Mouse (Mus musculus): ENCODE measurements at regions not wholly inside any gene's neighbourhood (a gene's known extent, or its start where the extent isn't known, plus 50 kb on each side); places are given as distances from the start of the nearest gene placed in this dataset.

GRCm38 (mm10) chr5:77499949-77500460 lies 92.2 kb upstream of the Igfbp7 start:
- intact Hi-C loops (cut with DNase I) = no loop called here
- no peak for DNase-seq

GRCm38 (mm10) chr5:77494601-77495000 lies 86.8 kb upstream of the Igfbp7 start:
- intact Hi-C loops (cut with DNase I) = no loop called here
- peak; percentile 54 for DNase-seq

DNA sequence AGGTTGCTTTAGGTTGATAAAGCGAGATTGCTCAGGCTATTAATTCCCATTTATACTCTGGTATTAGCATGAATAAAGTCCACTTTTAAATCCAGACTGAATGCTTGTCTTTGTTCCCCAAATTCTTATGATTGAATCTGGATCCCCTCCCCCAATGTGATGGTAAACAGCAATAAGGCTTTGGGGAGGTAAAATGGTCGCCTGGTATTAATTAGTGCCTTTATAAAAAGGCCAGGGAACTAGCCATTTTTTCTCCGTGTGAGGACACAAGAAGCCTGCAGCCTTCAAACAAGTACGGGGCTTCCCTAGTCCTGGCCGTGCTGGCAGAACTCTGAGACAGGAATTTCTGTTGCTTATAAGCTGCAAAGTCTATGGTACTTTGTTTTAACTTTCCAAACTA lies 81.1 kb upstream of the Igfbp7 start:
- no peak for DNase-seq
- intact Hi-C loops (cut with DNase I) = no loop called here

GRCm38 (mm10) chr5:77487837-77488827 lies 80.3 kb upstream of the Igfbp7 start:
- intact Hi-C loops (cut with DNase I) = no loop called here
- DNase-seq = no peak

GRCm38 (mm10) chr5:77483053-77483717 lies 75.3 kb upstream of the Igfbp7 start:
- no peak for DNase-seq
- intact Hi-C loops (cut with DNase I) = no loop called here

- intact Hi-C loops (cut with DNase I) = no loop called here
- DNase-seq = no peak
These were observed 74.0 kb upstream of the Igfbp7 start for GRCm38 (mm10) chr5:77481811-77482210.

DNA sequence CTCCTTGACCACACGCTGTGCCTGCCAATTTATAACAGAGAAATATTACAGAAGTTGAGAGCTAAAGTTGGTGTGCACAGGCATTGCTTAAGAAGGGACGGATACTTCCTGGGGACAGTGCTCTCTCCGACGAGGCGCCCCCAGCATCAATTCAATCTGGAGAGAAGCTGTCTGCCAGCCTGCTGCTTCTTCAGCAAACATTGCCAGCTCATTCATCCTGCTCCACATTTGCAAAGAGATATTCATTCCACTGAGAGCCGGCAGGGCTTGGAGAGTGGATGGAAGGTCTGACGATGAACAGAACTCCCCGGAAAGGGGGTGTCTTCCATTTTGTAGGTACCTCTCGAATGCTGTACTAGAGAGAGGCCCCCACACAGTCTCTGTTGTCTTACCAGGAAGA lies 70.0 kb upstream of the Igfbp7 start:
- intact Hi-C loops (cut with DNase I) = no loop called here

DNA sequence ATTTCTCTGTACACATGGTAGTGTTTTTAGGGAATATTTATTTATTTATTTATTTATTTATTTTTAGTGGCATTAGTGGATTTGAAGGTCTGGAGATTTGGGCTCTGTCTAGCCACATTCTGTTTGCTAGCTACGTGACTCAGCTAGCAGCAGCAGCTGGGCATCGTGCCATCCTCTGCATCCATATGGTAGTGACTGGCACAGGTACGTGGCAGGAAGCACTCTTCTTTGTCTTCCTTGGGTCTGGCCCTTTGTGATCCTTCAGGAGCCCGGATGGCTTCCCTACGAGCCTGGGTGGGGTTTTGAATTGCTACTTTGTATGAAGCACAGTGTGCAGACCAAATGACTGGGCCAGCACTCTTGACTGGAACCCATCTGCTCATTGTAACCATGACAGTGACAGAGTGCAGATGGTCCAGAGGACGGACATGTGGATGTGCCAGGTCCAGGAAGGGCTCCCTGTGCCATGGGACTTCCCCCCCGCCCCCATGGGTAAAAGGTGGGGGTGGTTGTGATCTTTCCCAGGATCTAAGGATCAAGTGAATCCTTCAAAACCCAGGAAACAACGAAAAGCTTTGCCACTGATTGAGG lies 66.2 kb upstream of the Igfbp7 start:
- DNase-seq = peak; percentile 71
- intact Hi-C loops (cut with DNase I) = no loop called here

More for the DNA sequence above, 70.0 kb upstream of the Igfbp7 start:
- peak; percentile 30 for DNase-seq

DNA sequence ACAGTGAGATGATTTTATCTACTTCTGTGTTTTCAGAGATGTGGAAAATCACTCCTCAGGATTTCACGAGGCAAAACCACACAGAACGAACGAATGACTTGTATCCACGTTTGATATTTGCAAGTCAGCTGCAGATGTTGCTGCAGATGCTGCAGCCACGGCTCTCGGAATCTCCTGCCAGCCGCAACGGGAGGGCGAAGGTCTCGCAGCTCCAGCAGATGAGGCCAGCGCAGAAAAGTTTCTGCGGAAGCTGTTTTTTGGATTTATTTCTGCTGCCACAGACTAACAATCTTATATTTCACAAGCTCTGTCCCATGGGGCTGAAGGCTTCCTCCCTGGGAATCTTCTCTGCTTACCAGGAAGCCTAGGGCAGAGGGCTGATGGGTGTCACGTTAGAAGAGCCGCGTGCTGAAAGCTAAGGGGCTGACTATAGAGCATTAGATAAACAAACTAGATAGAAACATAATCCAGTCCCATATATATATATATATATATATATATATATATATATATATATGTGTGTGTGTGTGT lies 61.5 kb upstream of the Igfbp7 start:
- no peak for DNase-seq
- intact Hi-C loops (cut with DNase I) = no loop called here

DNA sequence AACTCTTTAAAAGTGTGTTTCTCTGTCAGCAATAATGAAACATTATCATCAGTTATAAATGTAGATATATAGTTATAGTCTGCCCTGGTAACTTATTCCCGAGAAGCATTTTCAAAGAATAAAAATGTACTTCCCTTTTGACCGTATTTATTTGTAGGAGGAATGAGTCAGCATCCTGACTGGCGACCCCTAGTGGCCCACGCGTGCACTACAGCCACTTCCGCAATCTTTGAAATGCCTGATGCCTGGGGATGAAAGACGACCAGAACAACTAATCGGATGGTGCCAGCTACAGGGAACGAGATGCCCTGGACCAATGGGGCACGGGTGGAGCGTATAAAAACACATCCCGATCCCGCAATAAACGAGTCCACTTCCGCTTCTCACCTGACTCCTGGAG lies 60.6 kb upstream of the Igfbp7 start:
- DNase-seq = peak; percentile 49
- intact Hi-C loops (cut with DNase I) = no loop called here

DNA sequence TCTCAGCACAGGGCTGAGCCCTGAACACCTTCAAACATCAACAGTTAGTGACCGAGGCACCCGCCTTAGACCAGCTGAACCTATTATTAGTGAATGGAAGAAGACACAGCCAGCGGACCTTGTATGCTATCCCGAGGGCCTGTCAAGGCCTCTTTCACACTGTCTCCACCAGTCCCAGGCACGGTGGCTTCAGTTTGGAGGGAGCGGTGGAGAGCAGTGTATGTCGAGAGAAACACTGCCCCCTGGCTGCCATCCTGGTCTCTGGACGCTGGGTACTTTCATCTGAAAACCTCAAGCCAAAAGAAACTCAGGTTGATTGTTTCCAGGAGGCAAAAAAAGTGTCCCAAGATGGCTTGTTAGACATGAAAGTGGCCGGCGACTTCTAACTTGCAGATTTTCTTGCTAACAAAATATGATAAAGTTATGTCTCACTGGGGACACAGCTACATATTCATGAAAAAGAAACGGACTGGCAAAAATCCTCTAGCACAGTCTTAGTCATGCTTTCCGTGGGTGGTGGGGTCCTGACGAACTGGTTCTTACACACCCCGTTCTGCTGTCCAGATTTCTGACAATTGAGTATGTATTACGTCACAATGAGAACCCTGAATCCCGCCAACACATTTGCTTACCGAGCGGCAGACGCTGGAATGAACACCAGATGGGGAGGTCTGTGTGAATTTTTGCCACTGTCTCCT lies 57.2 kb upstream of the Igfbp7 start:
- intact Hi-C loops (cut with DNase I) = loop anchor here (5.0 kb wide), 1 partner anchor 337 kb away; no protein-coding TSS in a partner anchor
- peak; percentile 79 for DNase-seq

DNA sequence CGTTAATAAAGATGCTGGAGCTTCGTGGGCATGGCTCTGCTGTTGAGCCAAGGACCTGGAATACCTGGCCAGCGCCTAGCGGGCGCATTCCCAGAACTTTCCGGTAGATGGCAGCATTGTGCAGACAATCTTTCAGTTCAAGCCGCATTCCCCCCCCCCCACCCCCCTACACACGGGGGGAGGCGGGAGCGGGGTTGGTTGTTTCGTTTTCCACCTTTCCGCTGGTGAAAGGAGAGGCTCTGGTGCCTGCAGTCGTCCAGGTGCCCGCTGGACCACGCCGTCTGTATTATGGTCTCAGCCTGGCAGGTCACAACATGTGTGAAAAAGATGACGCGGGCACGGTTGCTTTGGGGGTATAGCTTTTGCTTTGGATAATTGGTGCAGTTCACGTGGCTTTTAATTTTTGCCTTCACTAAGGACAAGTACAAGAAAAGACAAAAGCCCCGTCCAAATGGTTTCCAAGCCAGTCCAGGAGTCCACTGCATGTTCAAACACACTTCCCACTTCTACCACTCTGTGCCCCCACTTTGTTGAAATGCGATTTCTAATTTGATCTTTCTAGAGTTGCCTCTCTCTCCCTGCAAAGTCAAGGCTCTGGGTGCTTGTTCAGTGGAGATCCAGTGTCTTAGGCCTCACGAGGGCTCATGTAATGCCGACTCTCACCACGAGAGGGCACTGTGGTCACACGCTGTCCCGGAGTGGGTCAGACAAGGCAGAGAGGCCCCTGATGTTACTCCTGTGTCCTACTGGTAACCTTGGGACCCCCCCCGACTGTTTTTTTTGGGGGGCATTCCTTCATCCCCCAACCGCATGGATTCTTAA lies 52.3 kb upstream of the Igfbp7 start:
- peak; percentile 93 for DNase-seq
- intact Hi-C loops (cut with DNase I) = loop anchor here (5.0 kb wide), 1 partner anchor 342 kb away; no protein-coding TSS in a partner anchor
